Mouse (Mus musculus): ENCODE data around the gene Gm29776. TPM values are rescaled to one million over a fixed set of nuclear protein-coding genes. Genes with fewer than 3 reads are reported as not detected.

The Gm29776 gene
- polyA plus RNA-seq (2016; fragmentation: Nextera tagmentation; extraction: Ambion mirVana) = 0.09 and 0.19 TPM in 2 replicates

- 61% methylated on average over 4 of the region's 4 CpGs for WGBS
- Histone ChIP-seq H3K27me3 (0 out of 2 replicates have a peak, but pooled peaks cover 3% of the 10 kb centered on the region), H3K9ac (no peak within 1 kb of the TSS), H3K9me3 (no peaks in the 10 kb centered on the region), H3K4me1 (no peaks in the 10 kb centered on the region), H3K4me2 (replicated peaks) (no peak within 1 kb of the TSS), H3K4me3 (no peak within 1 kb of the TSS), H3K36me3 (peaks cover 3% of the 10 kb centered on the region; the same call in 1 of the 2 replicates), H3K27ac (no peak within 1 kb of the TSS)
- ATAC-seq (ENCODE audit: insufficient number of reproducible peaks, insufficient read depth, low FRiP score, low TSS enrichment) = no peak
Measured at GRCm38 (mm10) chr14:54698733-54699132, at the start of gene Gm29776. TSS of gene Gm29776 (minus strand) at chr14:54698833.

- Histone ChIP-seq H3K4me1 (peaks cover 9% of the 10 kb centered on the region), H3K27me3 (no peaks in the 10 kb centered on the region), H3K4me3 (no peak overlapping the region), H3K9me3 (no peaks in the 10 kb centered on the region), H3K36me3 (no peaks in the 10 kb centered on the region), H3K27ac (no peak overlapping the region), H3K9ac (no peak overlapping the region), H3K4me2 (replicated peaks) (no peak overlapping the region)
- no peak for ATAC-seq (ENCODE audit: insufficient number of reproducible peaks, insufficient read depth, low FRiP score, low TSS enrichment)
- whole genome bisulfite sequencing = 92% methylated on average over 9 of the region's 9 CpGs
Measured at GRCm38 (mm10) chr14:54746038-54746437, 47.4 kb upstream of the Gm29776 start.

GRCm38 (mm10) chr14:54744473-54744872 lies 45.8 kb upstream of the Gm29776 start:
- no peak for ATAC-seq (ENCODE audit: insufficient number of reproducible peaks, insufficient read depth, low FRiP score, low TSS enrichment)
- H3K27me3 ChIP-seq = no peaks in the 10 kb centered on the region
- H3K4me1 ChIP-seq = peaks cover 9% of the 10 kb centered on the region
- H3K4me3 ChIP-seq = no peak overlapping the region
- no peak overlapping the region for H3K4me2 ChIP-seq (replicated peaks)
- H3K27ac ChIP-seq = no peak overlapping the region
- no peaks in the 10 kb centered on the region for H3K36me3 ChIP-seq
- 52% methylated on average over 8 of the region's 8 CpGs for WGBS
- H3K9ac ChIP-seq = no peak overlapping the region
- no peaks in the 10 kb centered on the region for H3K9me3 ChIP-seq

- H3K27ac ChIP-seq = no peak overlapping the region
- no peak overlapping the region for H3K4me3 ChIP-seq
Measured at GRCm38 (mm10) chr14:54742375-54742774, 43.7 kb upstream of the Gm29776 start.

GRCm38 (mm10) chr14:54741721-54742120 lies 43.1 kb upstream of the Gm29776 start:
- no peaks in the 10 kb centered on the region for H3K27me3 ChIP-seq
- no peak overlapping the region for H3K9ac ChIP-seq
- H3K9me3 ChIP-seq = no peaks in the 10 kb centered on the region
- WGBS = 75% methylated on average over 6 of the region's 6 CpGs
- peaks cover 9% of the 10 kb centered on the region for H3K4me1 ChIP-seq
- H3K4me3 ChIP-seq = no peak overlapping the region
- ATAC-seq (ENCODE audit: insufficient number of reproducible peaks, insufficient read depth, low FRiP score, low TSS enrichment) = no peak
- H3K4me2 ChIP-seq (replicated peaks) = no peak overlapping the region
- H3K27ac ChIP-seq = no peak overlapping the region
- no peaks in the 10 kb centered on the region for H3K36me3 ChIP-seq

More at GRCm38 (mm10) chr14:54742375-54742774, 43.7 kb upstream of the Gm29776 start:
- Histone ChIP-seq H3K4me1 (peaks cover 9% of the 10 kb centered on the region), H3K27me3 (no peaks in the 10 kb centered on the region), H3K9ac (no peak overlapping the region), H3K9me3 (no peaks in the 10 kb centered on the region), H3K4me2 (replicated peaks) (no peak overlapping the region), H3K36me3 (no peaks in the 10 kb centered on the region)
- ATAC-seq (ENCODE audit: insufficient number of reproducible peaks, insufficient read depth, low FRiP score, low TSS enrichment) = no peak
- WGBS = 60% methylated on average over 2 of the region's 2 CpGs

- H3K9ac ChIP-seq = no peak overlapping the region
- 73% methylated on average over 10 of the region's 10 CpGs for WGBS
- no peak overlapping the region for H3K4me3 ChIP-seq
- no peak for ATAC-seq (ENCODE audit: insufficient number of reproducible peaks, insufficient read depth, low FRiP score, low TSS enrichment)
- H3K9me3 ChIP-seq = no peaks in the 10 kb centered on the region
- H3K4me1 ChIP-seq = peaks cover 6% of the 10 kb centered on the region
- no peak overlapping the region for H3K27ac ChIP-seq
- no peaks in the 10 kb centered on the region for H3K27me3 ChIP-seq
- no peaks in the 10 kb centered on the region for H3K36me3 ChIP-seq
- H3K4me2 ChIP-seq (replicated peaks) = no peak overlapping the region
Measured at GRCm38 (mm10) chr14:54737634-54738033, 39.0 kb upstream of the Gm29776 start.

- Histone ChIP-seq H3K4me1 (no peaks in the 10 kb centered on the region), H3K4me3 (no peak overlapping the region), H3K9ac (no peak overlapping the region), H3K9me3 (no peaks in the 10 kb centered on the region), H3K27ac (no peak overlapping the region), H3K4me2 (replicated peaks) (no peak overlapping the region), H3K36me3 (no peaks in the 10 kb centered on the region), H3K27me3 (no peaks in the 10 kb centered on the region)
- ATAC-seq (ENCODE audit: insufficient number of reproducible peaks, insufficient read depth, low FRiP score, low TSS enrichment) = no peak
- WGBS = 57% methylated on average over 14 of the region's 14 CpGs
Measured at GRCm38 (mm10) chr14:54736555-54737552, 38.2 kb upstream of the Gm29776 start.

- 75% methylated on average over 4 of the region's 4 CpGs for WGBS
- no peaks in the 10 kb centered on the region for H3K27me3 ChIP-seq
- H3K4me3 ChIP-seq = no peak overlapping the region
- H3K4me1 ChIP-seq = no peaks in the 10 kb centered on the region
- H3K9me3 ChIP-seq = no peaks in the 10 kb centered on the region
- no peaks in the 10 kb centered on the region for H3K36me3 ChIP-seq
- H3K27ac ChIP-seq = no peak overlapping the region
- no peak for ATAC-seq (ENCODE audit: insufficient number of reproducible peaks, insufficient read depth, low FRiP score, low TSS enrichment)
- no peak overlapping the region for H3K4me2 ChIP-seq (replicated peaks)
- H3K9ac ChIP-seq = no peak overlapping the region
Measured at GRCm38 (mm10) chr14:54735221-54735620, 36.6 kb upstream of the Gm29776 start.

- no peak for ATAC-seq (ENCODE audit: insufficient number of reproducible peaks, insufficient read depth, low FRiP score, low TSS enrichment)
- no peak overlapping the region for H3K27ac ChIP-seq
- WGBS = 78% methylated on average over 4 of the region's 4 CpGs
Measured at GRCm38 (mm10) chr14:54734004-54734403, 35.4 kb upstream of the Gm29776 start.

GRCm38 (mm10) chr14:54732206-54732605 lies 33.6 kb upstream of the Gm29776 start:
- 84% methylated on average over 8 of the region's 8 CpGs for WGBS
- no peak for ATAC-seq (ENCODE audit: insufficient number of reproducible peaks, insufficient read depth, low FRiP score, low TSS enrichment)
- no peaks in the 10 kb centered on the region for H3K9me3 ChIP-seq

More at GRCm38 (mm10) chr14:54734004-54734403, 35.4 kb upstream of the Gm29776 start:
- Histone ChIP-seq H3K4me2 (replicated peaks) (no peak overlapping the region), H3K36me3 (no peaks in the 10 kb centered on the region), H3K4me1 (no peaks in the 10 kb centered on the region), H3K9me3 (no peaks in the 10 kb centered on the region), H3K4me3 (no peak overlapping the region), H3K9ac (no peak overlapping the region), H3K27me3 (no peaks in the 10 kb centered on the region)

GRCm38 (mm10) chr14:54730305-54730704 lies 31.7 kb upstream of the Gm29776 start:
- no peaks in the 10 kb centered on the region for H3K27me3 ChIP-seq
- no peaks in the 10 kb centered on the region for H3K4me1 ChIP-seq
- no peak overlapping the region for H3K4me2 ChIP-seq (replicated peaks)
- no peaks in the 10 kb centered on the region for H3K36me3 ChIP-seq
- no peaks in the 10 kb centered on the region for H3K9me3 ChIP-seq
- 88% methylated on average over 6 of the region's 6 CpGs for WGBS
- no peak overlapping the region for H3K4me3 ChIP-seq
- no peak overlapping the region for H3K9ac ChIP-seq
- no peak for ATAC-seq (ENCODE audit: insufficient number of reproducible peaks, insufficient read depth, low FRiP score, low TSS enrichment)
- no peak overlapping the region for H3K27ac ChIP-seq

More at GRCm38 (mm10) chr14:54732206-54732605, 33.6 kb upstream of the Gm29776 start:
- no peak overlapping the region for H3K4me2 ChIP-seq (replicated peaks)
- H3K4me3 ChIP-seq = no peak overlapping the region
- H3K27me3 ChIP-seq = no peaks in the 10 kb centered on the region
- no peak overlapping the region for H3K27ac ChIP-seq
- H3K9ac ChIP-seq = no peak overlapping the region
- H3K4me1 ChIP-seq = no peaks in the 10 kb centered on the region
- no peaks in the 10 kb centered on the region for H3K36me3 ChIP-seq
